ENCODE assay signal across 22 mouse cellular contexts in the genomic region with DNA sequence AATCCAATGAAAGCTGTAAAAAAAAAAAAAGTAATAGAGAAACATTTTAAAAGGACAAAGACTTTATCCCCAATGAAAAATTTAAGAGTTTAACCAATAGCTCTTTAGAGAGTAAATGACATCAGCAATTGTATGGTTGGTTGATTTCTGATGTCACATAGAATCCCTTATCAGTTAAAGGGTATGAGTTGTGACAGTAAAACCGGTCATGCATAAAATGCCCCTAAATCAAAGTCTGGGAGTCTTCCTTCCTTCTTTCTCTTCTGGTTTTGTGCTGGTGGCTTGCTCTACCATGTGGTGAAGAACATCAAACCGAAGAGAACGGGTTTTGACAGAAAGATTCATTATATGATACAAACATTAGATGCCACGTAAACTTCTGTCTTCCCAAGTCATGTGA.
"Had no signal": no experiment of that assay in that cellular context is flagged by ENCODE, and none has a peak within 500 bp of the region (broad histone marks: within the 10 kb centered on the region; RNA-seq: fewer than 3 reads in every experiment).

No protein-coding gene starts in this region.

- H3K9me3 ChIP-seq: limb, embryonic 10.5 days; limb, embryonic 13.5 days; liver, embryonic 12.5 days; liver, embryonic 15.5 days; lung, embryonic 15.5 days; megakaryocyte, embryonic 14.5 days; midbrain, embryonic 13.5 days; stomach, embryonic 15.5 days had no signal

- H3K9ac ChIP-seq: limb, embryonic 13.5 days; liver, embryonic 12.5 days; liver, embryonic 15.5 days; lung, embryonic 15.5 days; midbrain, embryonic 13.5 days; stomach, embryonic 15.5 days had no signal

- H3K27me3 ChIP-seq: limb, embryonic 13.5 days; liver, embryonic 12.5 days; liver, embryonic 15.5 days; lung, embryonic 15.5 days; megakaryocyte, embryonic 14.5 days; midbrain, embryonic 13.5 days; stomach, embryonic 15.5 days had no signal

- H3K36me3 ChIP-seq: limb, embryonic 10.5 days; limb, embryonic 13.5 days; liver, embryonic 12.5 days; liver, embryonic 15.5 days; lung, embryonic 15.5 days; midbrain, embryonic 13.5 days; stomach, embryonic 15.5 days had no signal

- ATAC-seq: liver, embryonic 12.5 days; midbrain, embryonic 13.5 days; midbrain, embryonic 16.5 days had no signal

- H3K4me2 ChIP-seq: limb, embryonic 13.5 days; liver, embryonic 12.5 days; liver, embryonic 15.5 days; lung, embryonic 15.5 days; midbrain, embryonic 13.5 days; stomach, embryonic 15.5 days had no signal

- H3K4me1 ChIP-seq: limb, embryonic 10.5 days; limb, embryonic 13.5 days; liver, embryonic 12.5 days; liver, embryonic 15.5 days; lung, embryonic 15.5 days; megakaryocyte, embryonic 14.5 days; midbrain, embryonic 13.5 days; stomach, embryonic 15.5 days had no signal

- H3K4me3 ChIP-seq: limb, embryonic 10.5 days; limb, embryonic 13.5 days; liver, embryonic 12.5 days; liver, embryonic 15.5 days; lung, embryonic 15.5 days; megakaryocyte, embryonic 14.5 days; midbrain, embryonic 13.5 days; myocyte; stomach, embryonic 15.5 days had no signal

- H3K27ac ChIP-seq: limb, embryonic 10.5 days; limb, embryonic 13.5 days; liver, embryonic 12.5 days; liver, embryonic 15.5 days; lung, embryonic 15.5 days; midbrain, embryonic 13.5 days; stomach, embryonic 15.5 days had no signal

- DNase-seq: kidney, adult 18-20 months; kidney, adult 9 months; kidney, postnatal 14 days; kidney, postnatal 4 days; layer of hippocampus, adult 9-11 months; liver; lung, adult 18-20 months; lung, postnatal 10 days; lung, postnatal 36 days; right cerebral cortex, postnatal 25 days; spleen, adult 18-20 months; thymus, postnatal 25 days had no signal
